Mouse (Mus musculus) ES-Bruce4 (cell line): ENCODE results near the gene Cttnbp2. TPM values are rescaled to one million over a fixed set of nuclear protein-coding genes. Genes with fewer than 3 reads are reported as not detected.

ENCODE experiments used
- H3K27ac ChIP-seq: 2 replicates; pipeline ENCODE4 v1.5.1; 2012; ENCODE audit warnings: low read length, inconsistent platforms; ENCODE audit not compliant: insufficient read depth
- H3K27me3 ChIP-seq: 2 replicates; pipeline ENCODE4 v1.6.1; 2012; ENCODE audit warnings: mild to moderate bottlenecking, low read length, inconsistent platforms; ENCODE audit not compliant: control insufficient read depth, poor library complexity, insufficient read depth, severe bottlenecking
- H3K36me3 ChIP-seq: 2 replicates; pipeline ENCODE4 v1.6.1; 2012; ENCODE audit warnings: inconsistent platforms, mild to moderate bottlenecking, low read length, moderate library complexity; ENCODE audit not compliant: control insufficient read depth, poor library complexity, insufficient read depth, severe bottlenecking
- H3K4me1 ChIP-seq: one replicate; pipeline ENCODE4 v1.8.1; 2011; ENCODE audit warnings: low read length; ENCODE audit not compliant: control insufficient read depth, insufficient read depth
- H3K4me3 ChIP-seq: 2 replicates; pipeline ENCODE4 v1.5.1; 2011; ENCODE audit warnings: low read depth, mild to moderate bottlenecking, low read length
- H3K9ac ChIP-seq: 2 replicates; pipeline ENCODE4 v1.6.1; 2012; ENCODE audit warnings: low read depth, mild to moderate bottlenecking, inconsistent platforms; ENCODE audit not compliant: poor library complexity, severe bottlenecking
- H3K9me3 ChIP-seq: replicated peaks from 2 replicates; pipeline ENCODE4 v1.6.1; 2012; ENCODE audit warnings: mild to moderate bottlenecking, low read length, inconsistent platforms; ENCODE audit not compliant: control insufficient read depth, poor library complexity, insufficient read depth, severe bottlenecking
- CTCF ChIP-seq: IDR thresholded peaks from one replicate; pipeline ENCODE4 v1.8.1; 2011; ENCODE audit warnings: low read depth, low read length
- EP300 ChIP-seq: IDR thresholded peaks from 2 replicates; pipeline ENCODE4 v1.6.1; 2011; ENCODE audit warnings: low read depth, low read length; ENCODE audit not compliant: insufficient read depth
- POLR2A ChIP-seq: IDR thresholded peaks from one replicate; pipeline ENCODE4 v1.8.1; 2011; ENCODE audit warnings: low read length; ENCODE audit not compliant: insufficient read depth
- polyA plus RNA-seq: library from polyadenylated mRNA; stranded (reverse); fragments of >200 nt; gene quantifications from 2 replicates; pipeline ENCODE4 v1.2.4, GENCODE M21; 2011; ENCODE audit warnings: low read depth; ENCODE audit not compliant: missing spikeins, insufficient read depth, insufficient read length

The Cttnbp2 gene
- polyA plus RNA-seq, 1 experiment: 0.87 TPM

DNA sequence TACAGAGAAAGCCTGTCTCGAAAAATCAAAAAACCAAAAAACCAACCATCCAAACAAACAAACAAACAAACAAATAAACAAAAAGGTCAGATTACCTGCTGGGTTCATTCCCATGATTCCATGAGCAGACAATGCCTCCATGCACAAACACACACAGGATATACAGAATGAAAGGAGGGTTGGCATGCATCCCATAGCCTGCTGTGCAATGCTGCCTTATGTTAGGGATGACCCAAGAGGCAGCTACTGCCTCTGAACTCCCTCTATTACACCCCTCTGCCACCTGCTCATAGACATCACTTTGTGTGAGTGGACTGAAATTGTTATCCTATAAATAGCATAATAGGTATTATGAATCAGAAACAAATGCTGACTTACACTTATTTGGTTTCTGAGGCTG is 55.0 kb downstream of the Cttnbp2 start:
- no peaks in the 10 kb centered on the region for H3K27me3 ChIP-seq
- H3K4me3 ChIP-seq: no peak overlapping the region
- H3K9me3 ChIP-seq: peaks cover 2% of the 10 kb centered on the region; the same call in 1 of the 2 replicates
- no peak overlapping the region for H3K9ac ChIP-seq
- no peaks in the 10 kb centered on the region for H3K36me3 ChIP-seq
- no peak overlapping the region for H3K27ac ChIP-seq
- TF ChIP-seq EP300: no peak
- TF ChIP-seq POLR2A: no peak
- TF ChIP-seq CTCF: no peak
- no peaks in the 10 kb centered on the region for H3K4me1 ChIP-seq

DNA sequence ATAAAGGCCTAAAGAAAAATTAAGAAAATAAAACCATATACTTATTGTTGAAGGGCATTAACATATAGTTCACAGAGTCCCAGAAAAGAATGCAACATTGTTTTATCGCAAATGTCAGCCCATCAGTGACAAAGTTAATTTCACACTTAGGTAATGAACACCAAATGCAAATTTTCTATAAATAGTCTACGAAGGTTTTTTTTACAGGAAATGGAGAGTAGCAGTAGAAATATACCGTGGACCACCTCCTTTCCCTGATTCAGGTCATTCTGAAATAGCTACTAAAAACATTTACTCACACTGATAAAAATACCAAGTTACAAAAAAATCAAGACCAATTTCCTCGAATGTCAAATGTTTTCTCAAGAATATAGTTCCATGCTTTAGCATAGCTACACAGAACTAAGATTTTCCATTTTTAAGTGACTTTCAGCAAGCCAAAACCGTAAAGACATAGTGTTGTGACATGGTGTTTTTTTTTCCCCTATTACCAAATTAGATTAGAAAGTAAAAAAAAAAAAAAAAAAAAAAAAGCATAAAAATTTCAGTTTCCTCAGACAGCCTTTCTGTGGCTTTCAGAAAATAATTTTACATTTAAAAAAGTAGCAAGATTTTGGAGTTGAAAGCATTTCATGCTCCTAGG is 64.0 kb downstream of the Cttnbp2 start:
- no peak overlapping the region for H3K4me3 ChIP-seq
- H3K4me1 ChIP-seq: no peaks in the 10 kb centered on the region
- no peaks in the 10 kb centered on the region for H3K27me3 ChIP-seq
- H3K36me3 ChIP-seq: no peaks in the 10 kb centered on the region
- H3K27ac ChIP-seq: no peak overlapping the region
- H3K9ac ChIP-seq: no peak overlapping the region
- TF ChIP-seq EP300: no peak
- TF ChIP-seq POLR2A: no peak
- TF ChIP-seq CTCF: no peak
- no peaks in the 10 kb centered on the region for H3K9me3 ChIP-seq

DNA sequence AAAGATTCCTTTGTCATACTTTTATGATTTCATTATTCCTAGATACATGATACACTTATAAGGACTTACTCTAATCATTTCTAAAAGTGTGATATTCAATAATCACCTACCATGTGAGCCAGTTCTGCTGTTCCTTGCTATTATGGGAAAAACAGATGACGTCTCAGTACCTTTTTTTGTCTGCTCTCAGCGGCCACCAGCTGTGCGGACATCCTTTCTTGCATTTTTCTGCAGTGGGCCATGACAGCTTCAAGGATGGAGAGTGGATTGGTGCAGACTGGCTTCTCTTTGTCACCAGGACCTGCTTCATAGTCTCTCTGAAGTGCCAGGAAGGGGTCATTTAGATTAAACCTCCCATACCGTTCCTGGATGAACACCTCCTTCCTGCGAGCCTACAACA is 66.6 kb downstream of the Cttnbp2 start:
- TF ChIP-seq CTCF: no peak
- TF ChIP-seq EP300: no peak
- no peak for TF ChIP-seq POLR2A

DNA sequence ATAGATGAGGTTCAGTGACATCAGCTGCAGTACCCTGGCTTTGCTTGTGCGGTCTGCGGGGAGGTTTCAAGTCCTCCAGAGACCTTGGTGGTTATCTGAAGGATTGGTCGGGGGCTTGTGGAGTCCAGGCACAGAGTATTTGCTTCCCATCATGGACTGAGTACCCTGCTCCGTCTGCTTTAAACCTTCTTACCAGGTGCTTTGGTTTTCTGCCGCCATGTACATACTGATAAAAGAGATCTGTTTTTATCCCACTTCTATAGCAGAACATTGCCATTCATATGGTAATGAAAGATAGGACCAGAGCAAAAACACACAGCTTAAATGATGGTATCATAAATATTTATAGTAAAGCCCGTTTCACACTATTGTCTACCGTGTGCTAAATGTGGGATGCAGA is 67.7 kb downstream of the Cttnbp2 start:
- Histone ChIP-seq H3K4me1 (no peaks in the 10 kb centered on the region), H3K9me3 (no peaks in the 10 kb centered on the region), H3K9ac (no peak overlapping the region), H3K36me3 (no peaks in the 10 kb centered on the region), H3K4me3 (no peak overlapping the region), H3K27ac (no peak overlapping the region), H3K27me3 (no peaks in the 10 kb centered on the region)
- TF ChIP-seq EP300: no peak
- TF ChIP-seq POLR2A: no peak
- TF ChIP-seq CTCF: no peak

More for the DNA sequence above, 66.6 kb downstream of the Cttnbp2 start:
- Histone ChIP-seq H3K36me3 (no peaks in the 10 kb centered on the region), H3K9ac (no peak overlapping the region), H3K27ac (no peak overlapping the region), H3K9me3 (no peaks in the 10 kb centered on the region), H3K4me1 (no peaks in the 10 kb centered on the region), H3K4me3 (no peak overlapping the region), H3K27me3 (no peaks in the 10 kb centered on the region)

DNA sequence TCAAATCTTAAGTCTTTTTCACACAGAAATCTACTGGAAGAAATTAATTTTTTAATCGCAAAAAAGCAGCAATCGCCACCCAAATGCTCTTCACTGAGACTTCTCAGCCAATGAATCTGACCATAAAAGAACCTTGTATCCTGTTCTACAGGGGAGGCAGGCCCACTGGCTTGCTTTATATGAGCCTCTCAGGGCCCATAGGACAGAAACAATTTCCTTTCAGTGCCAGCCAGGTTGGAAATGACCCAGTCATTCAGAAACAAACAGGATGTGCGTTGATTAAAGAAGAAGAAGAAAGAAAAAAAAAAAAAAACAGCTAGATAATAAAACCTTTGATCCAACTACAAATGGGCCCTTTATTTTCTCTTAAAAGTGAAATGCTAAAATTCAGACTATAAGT is 68.3 kb downstream of the Cttnbp2 start:
- H3K36me3 ChIP-seq: no peaks in the 10 kb centered on the region
- no peak overlapping the region for H3K27ac ChIP-seq
- TF ChIP-seq CTCF (no peak), EP300 (no peak), POLR2A (no peak)
- H3K9ac ChIP-seq: no peak overlapping the region
- H3K4me1 ChIP-seq: no peaks in the 10 kb centered on the region
- H3K27me3 ChIP-seq: no peaks in the 10 kb centered on the region
- H3K4me3 ChIP-seq: no peak overlapping the region
- no peaks in the 10 kb centered on the region for H3K9me3 ChIP-seq

DNA sequence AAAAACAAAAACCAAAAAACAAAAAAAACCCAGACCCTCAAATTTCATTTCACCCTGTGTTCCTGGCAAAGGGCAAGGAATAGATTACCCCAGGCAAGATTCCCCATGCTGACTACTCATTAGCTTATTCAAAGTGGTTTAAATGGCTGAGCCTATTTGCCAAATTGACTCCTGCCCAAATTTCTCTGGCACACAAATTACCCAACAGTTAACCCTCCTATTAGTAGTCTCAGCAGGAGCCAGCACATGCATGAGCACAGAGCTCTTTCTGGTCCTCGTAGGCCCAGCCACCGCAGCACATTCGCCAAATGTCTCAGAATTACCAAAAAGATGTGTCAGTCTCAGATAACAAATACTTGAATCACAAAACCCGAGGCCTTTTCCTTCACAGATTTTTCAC is 68.9 kb downstream of the Cttnbp2 start:
- no peak overlapping the region for H3K9ac ChIP-seq
- H3K27ac ChIP-seq: no peak overlapping the region
- no peaks in the 10 kb centered on the region for H3K9me3 ChIP-seq
- no peaks in the 10 kb centered on the region for H3K4me1 ChIP-seq
- H3K4me3 ChIP-seq: no peak overlapping the region
- H3K27me3 ChIP-seq: no peaks in the 10 kb centered on the region
- no peak for TF ChIP-seq POLR2A
- no peak for TF ChIP-seq CTCF
- TF ChIP-seq EP300: no peak
- no peaks in the 10 kb centered on the region for H3K36me3 ChIP-seq
